Mouse (Mus musculus) lung, postnatal 10 days (tissue): ENCODE results near the gene Gdf1.

Experiments used
- DNase-seq: peaks from one replicate; pipeline ENCODE4 v3.0.0; 2021

Gene Gdf1

DNA sequence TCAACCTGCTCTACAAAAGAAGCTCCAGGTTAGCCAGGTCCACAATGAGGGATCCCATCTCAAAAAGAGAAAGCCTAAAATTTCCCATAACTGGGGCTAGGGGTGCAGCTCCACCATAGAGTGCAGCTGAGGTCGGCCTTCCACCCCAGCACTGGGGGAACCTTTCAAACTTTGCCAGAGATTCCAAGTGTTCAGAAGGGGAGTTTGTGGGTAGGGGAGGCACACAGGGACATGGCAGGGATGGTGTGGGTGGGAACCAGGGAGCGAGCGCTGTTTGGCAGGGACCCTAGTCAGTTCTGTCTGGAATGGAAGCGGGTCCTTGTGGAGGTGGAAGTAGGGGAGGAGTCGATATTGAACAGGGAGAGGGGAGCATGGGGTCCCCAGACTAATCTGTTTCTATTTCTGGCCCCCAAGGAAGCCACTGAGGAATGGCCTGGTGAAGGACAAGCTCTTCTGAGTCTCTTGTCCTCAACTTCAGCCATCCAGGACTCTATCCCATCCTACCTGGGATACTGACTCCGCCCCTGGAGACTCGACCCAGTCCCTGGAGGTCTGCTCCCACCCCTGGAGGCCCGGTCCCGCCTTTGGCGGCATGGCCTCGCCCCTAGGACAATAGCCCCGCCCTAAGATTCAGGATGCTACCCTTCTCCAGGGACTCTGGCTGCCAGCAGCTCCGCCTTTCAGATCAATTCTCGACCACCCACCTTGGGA, at the start of gene Gdf1:
TSS of gene Gdf1 (plus strand) at position 694 of the 711 bp plus-strand sequence.
- peak; percentile 46 for DNase-seq

DNA sequence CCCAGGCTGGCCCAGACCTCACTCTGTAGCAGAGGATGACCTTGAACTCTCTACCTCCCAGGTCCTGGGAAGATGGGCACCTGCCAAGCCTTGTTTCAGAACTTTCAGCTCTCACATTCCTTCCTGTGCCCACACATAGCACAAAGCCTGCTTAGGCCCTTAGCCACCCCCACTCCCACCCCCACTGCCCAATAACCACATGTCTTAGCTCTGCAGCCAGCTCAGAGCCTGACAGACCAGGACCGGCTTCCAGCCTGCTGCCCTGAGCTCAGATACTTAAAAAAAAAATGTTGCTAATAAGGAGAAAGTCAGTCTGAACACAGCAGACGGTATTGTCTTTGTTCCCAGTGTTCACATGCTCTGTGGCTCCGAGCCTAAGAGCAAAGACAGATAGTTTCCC, 48.6 kb upstream of the Gdf1 start:
- DNase-seq: peak; percentile 51

DNA sequence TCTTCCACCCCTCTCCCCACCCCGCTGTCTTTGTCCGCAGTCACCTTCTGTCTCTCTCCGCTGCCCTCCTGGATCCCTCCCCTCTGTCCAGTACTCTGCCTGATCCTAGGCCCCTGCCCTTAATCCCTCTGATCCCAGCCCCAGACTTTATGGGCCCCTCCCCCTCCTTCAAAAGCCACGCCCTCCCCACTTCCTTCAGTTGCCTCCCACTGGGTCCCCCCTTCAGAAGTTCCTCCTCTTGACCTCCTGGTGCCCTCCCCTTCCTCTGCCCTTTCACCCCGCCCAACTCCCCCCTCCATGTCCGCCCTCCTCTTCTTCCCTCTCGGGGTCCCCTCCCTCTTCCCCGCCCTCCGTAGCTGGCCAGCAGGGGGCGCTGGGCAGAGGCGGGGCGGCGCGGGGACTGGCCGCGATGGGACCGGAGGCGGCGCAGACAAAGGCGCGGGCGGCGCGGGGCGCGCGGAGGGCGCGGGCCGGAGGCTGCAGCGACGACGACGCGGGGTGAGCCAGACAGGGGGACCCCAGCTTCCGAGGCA, 46.9 kb upstream of the Gdf1 start, which contains the start of gene Homer3:
TSS of gene Homer3 (plus strand) at position 225 of the 533 bp plus-strand sequence.
- peak; percentile 98 for DNase-seq

DNA sequence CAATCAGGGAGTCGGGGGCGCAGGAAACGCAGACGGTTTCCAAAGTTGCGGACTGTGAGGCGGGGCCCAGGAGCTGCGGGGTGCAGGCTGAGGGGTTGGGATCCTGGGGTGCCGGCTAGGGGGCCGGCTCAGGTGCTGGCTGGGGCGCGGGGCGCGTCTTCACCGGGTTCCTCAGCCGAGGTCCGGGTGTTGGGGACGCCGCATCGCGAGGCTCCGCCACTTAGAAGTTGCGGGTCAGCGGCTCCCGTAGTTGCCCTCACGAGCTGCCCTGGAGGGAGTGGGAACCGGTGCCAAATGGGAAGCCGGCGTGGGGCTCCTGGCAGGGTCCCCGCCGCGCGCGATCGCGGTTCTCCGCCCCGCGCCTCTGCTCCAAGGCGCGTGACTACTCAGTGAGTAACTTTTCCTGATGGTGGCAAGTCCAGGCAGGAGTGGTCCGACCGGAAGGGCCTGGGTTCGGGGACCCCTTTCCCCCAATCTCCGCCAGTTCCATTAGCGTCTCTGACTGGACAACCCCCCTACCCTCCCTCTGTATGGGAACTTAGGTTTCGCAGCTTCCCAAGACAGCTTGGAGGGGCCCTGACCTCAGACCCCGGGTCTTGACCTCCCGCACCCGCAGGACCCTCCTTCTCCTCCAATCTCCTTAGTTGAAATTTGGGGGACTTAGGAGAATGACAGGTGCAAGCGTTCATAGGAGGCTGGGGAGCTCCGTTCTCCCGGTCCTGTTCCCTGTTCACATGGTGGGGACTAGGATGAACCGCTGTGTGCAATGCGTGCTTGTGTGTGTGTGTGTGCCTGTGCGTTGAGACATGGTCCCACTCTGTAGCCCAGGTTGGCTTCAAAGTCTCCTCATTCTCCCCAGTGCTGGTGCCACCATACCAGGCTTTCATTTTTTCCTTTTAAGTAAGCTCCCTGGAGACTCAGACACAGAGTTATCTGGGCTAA, 46.2 kb upstream of the Gdf1 start:
- DNase-seq: peak; percentile 56

GRCm38 (mm10) chr8:70284421-70284820, 45.2 kb upstream of the Gdf1 start:
- no peak for DNase-seq

GRCm38 (mm10) chr8:70285304-70285703, 44.3 kb upstream of the Gdf1 start:
- DNase-seq: no peak

- DNase-seq: no peak
Observed at GRCm38 (mm10) chr8:70286737-70287136, 42.9 kb upstream of the Gdf1 start.

DNA sequence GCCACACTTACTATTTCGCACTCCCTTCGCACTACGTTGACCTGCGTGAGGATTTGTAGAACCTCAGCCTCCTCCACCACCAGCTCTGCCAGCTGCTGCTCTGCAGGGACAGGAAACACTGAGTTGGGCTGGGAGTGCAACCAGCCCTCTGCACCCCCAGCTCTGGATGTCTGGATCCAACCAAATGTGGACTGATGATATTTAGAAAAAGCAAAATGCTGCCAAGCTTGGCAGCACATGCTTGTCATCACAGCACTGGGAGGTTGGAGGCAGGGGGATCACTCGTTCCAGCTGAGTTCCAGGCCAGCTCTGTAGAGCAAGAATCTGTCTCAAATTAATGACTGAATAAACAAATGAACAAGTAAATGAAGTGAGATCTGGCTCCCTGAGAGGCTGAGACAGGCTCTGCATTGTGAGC, 35.6 kb upstream of the Gdf1 start:
- DNase-seq: peak; percentile 88

- DNase-seq: no peak
Observed at GRCm38 (mm10) chr8:70300881-70301280, 28.7 kb upstream of the Gdf1 start.

DNA sequence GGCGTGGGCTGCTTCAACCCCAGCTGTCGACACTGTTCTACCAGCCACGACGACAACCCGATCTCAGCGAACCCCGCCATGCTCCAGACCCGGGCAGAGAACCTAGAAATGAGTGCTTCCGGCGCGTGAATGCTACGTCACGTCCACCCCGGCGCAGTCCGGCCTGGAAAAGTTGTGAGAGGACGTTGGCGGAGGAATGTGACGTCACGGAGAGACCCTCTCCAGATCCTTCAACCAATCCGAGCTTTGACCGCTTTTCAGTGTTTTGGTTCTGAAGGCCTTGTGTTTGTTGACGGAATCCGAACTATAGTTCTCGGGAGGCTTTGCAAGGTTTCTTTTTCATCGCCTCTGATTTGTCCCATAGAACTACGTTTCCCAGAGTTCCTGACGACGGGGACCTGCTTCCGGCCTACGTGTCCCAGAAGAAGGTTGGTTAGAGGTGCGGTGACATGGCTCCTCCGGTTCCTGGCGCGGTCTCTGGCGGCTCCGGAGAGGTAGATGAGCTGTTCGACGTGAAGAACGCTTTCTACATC, 27.2 kb upstream of the Gdf1 start, which contains the start of the genes Ddx49 and Cope:
TSS of gene Ddx49 (minus strand) at position 132 of the 533 bp plus-strand sequence.
TSS of gene Cope (plus strand) at position 161 of the 533 bp plus-strand sequence.
- peak; percentile 95 for DNase-seq

- DNase-seq: no peak
Observed at GRCm38 (mm10) chr8:70302901-70303300, 26.7 kb upstream of the Gdf1 start.

- peak; percentile 45 for DNase-seq
Observed at GRCm38 (mm10) chr8:70309311-70309710, 20.3 kb upstream of the Gdf1 start.

- DNase-seq: no peak
Observed at GRCm38 (mm10) chr8:70313399-70313798, 16.2 kb upstream of the Gdf1 start.

DNA sequence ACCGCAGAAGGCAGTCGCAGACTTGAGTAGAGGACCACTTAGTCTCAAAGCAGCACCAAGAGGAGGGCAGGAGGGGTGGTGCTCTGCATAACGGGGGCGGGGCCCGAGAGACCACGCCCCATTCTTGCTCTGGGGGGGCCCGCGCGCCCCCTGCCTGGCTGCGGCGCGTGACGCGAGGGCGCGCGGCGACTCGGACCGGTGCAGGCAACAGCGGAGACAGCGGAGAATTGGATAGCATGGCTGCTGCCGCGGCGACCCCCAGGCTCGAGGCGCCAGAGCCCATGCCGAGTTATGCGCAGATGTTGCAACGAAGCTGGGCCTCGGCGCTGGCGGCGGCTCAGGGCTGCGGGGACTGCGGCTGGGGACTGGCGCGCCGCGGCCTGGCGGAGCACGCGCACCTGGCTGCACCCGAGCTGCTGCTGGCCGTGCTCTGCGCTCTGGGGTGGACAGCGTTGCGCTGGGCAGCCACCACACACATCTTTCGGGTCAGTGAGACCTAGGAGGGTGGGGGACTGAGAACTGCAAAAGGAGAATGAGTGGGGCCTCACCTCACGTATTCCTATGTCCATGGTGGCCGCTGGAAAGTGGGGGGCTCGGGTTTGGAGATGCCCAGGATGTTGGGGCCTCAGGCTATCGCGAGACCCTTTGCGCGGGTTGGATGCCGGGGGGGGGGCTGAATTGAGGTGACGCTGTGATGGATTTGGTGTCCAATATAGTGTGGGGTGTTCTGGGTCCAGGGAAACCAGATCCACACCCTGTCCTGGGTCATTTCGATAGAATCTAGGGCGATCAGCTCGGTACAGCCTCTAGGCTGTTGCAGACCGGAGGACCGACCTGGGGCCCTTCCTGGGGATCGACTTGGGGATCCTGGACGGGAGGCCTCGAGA, 13.8 kb upstream of the Gdf1 start, which contains the start of gene Cers1:
TSS of gene Cers1 (plus strand) at position 152 of the 887 bp plus-strand sequence.
- DNase-seq: peak; percentile 74

DNA sequence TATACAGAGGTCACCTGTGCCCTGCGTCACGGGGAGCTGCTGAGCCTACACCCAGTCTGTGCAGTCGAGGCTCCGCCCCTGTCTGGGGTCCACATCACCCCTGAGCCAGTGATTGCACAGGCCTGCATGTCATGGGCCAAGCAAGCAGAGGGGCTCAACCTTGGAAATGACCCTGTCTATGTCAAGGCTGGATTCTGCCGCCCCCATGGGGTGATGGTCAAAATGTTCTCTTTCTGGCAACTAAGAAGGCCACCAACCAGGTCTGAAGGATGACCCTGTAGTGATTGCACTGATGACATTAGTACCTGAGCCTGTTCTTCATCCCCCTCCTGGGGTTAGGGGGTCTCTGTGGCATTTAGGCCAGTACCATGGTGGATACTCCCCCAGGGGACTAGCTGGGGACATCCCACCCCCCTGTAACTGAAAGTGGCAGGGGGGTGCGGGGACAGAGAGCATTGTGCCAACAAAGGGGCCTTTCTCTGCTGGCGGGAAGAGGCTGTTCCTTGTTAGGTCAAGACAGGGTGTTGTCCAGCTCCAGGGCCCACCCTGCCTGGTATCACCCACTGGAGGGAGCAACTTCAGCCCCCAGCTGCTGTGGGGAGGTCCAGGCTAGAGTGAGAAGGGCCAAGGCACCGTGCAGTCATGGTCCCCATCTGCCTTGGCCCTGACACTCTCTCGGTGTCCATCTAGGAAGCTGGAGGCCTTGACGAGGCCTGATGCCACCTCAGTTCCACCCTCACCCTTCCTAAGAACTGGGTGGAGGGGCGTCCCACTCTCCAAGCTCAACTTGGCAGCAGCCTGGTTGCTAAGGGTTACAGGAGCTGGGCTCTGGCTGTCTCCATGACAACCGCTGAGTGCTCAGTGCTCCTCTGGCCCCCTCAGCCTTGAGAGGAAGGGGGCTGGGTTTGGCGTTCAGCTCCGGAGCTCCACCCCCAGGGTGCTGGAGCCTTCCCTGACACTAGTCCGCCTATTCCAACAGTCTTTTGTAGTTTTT, 12.8 kb upstream of the Gdf1 start:
- DNase-seq: peak; percentile 82

DNA sequence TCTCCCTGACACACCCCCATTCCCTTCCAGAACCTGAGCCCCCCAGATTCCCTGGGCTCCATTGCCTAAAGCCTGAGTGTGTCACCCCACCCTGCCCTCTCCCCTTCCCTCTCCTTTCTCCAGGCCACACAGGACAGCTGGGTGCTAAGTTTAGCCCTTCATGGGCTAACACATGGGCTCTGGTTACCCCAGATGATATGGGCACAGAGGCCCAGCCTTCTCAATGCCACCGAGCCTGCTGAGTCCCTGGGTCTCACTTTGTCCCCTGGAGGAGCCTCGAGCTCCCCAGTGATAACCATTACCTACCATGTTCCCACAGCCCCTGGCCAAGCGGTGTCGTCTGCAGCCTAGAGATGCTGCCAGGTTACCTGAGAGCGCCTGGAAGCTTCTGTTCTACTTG, 11.7 kb upstream of the Gdf1 start:
- DNase-seq: no peak

DNA sequence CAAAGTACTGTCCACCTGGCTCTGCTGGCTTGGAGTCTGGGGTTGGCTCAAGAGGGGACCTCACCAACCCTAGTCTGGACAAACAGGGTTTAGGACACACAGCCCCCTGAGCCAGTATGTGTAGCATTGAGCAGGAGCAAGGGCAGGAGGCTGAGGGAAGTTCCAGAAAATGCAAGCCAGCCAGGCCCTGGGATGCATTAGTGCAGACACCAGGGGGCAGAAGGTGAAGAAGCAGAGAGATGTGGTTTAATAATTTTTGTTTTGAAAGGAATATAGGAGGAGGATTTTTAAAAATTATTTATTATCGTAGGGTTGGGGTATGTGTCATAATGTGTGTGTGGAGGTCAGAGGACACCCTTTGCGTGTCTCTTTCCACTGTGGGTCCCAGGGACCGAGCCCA, 5.9 kb upstream of the Gdf1 start:
- DNase-seq: no peak

GRCm38 (mm10) chr8:70327512-70327911, 2.1 kb upstream of the Gdf1 start:
- no peak for DNase-seq

- peak; percentile 35 for DNase-seq
Observed at GRCm38 (mm10) chr8:70329835-70330740, 471 bp downstream of the Gdf1 start.
